Mouse (Mus musculus) hindbrain, embryonic 11.5 days (tissue): ENCODE measurements around the gene Slc39a7. TPM values are rescaled to one million over a fixed set of nuclear protein-coding genes. Genes with fewer than 3 reads are reported as not detected.

Experiments
- ATAC-seq: fragments of 200-750 bp; cut with Nextera tagmentation; 2 replicates; pipeline ENCODE4 v1.8.0; 2017; ENCODE audit warnings: mild to moderate bottlenecking, moderate TSS enrichment, moderate library complexity; ENCODE audit not compliant: low FRiP score
- DNase-seq: peaks from one replicate; pipeline ENCODE4 v3.0.0-alpha.2; 2015; ENCODE audit warnings: low spot score
- H3K27ac ChIP-seq: fragments of 300-500 bp; sonication (generic); 2 replicates; pipeline ENCODE4 v1.5.1; 2014; ENCODE audit warnings: mild to moderate bottlenecking, low read depth, low read length
- H3K27me3 ChIP-seq: fragments of 300-500 bp; sonication (generic); 2 replicates; pipeline ENCODE4 v1.6.1; 2014; ENCODE audit warnings: mild to moderate bottlenecking, low read length, moderate library complexity, mixed read lengths; ENCODE audit not compliant: control insufficient read depth, insufficient read depth
- H3K36me3 ChIP-seq: fragments of 300-500 bp; sonication (generic); 2 replicates; pipeline ENCODE4 v1.6.1; 2014; ENCODE audit warnings: mild to moderate bottlenecking, low read length, moderate library complexity, mixed read lengths; ENCODE audit not compliant: control insufficient read depth, insufficient read depth
- H3K4me1 ChIP-seq: fragments of 300-500 bp; sonication (generic); replicated peaks from 2 replicates; pipeline ENCODE4 v1.6.1; 2014; ENCODE audit warnings: low read length, mixed read lengths; ENCODE audit not compliant: control insufficient read depth, insufficient read depth
- H3K4me2 ChIP-seq: fragments of 300-500 bp; sonication (generic); replicated peaks from 2 replicates; pipeline ENCODE4 v1.6.1; 2014; ENCODE audit warnings: mild to moderate bottlenecking, low read depth, low read length
- H3K4me3 ChIP-seq: fragments of 300-500 bp; sonication (generic); 2 replicates; pipeline ENCODE4 v1.5.1; 2014; ENCODE audit warnings: low read depth, low read length
- H3K9ac ChIP-seq: fragments of 300-500 bp; sonication (generic); 2 replicates; pipeline ENCODE4 v1.6.1; 2014; ENCODE audit warnings: low read depth, low read length
- H3K9me3 ChIP-seq: fragments of 300-500 bp; sonication (generic); 2 replicates; pipeline ENCODE4 v1.6.1; 2016; ENCODE audit warnings: low read length; ENCODE audit not compliant: control insufficient read depth
- WGBS: fragments of 180-500 bp; shearing (Covaris S2); extraction: QIAGEN DNeasy Blood & Tissue Kit; methylation state at CpG from one replicate; pipeline ENCODE4 v1.1.7; 2014; 5-methylcytosine and 5-hydroxymethylcytosine counted together
- polyA plus RNA-seq: library from polyadenylated mRNA; unstranded; fragments of >200 nt; fragmentation: Nextera tagmentation; extraction: Ambion mirVana; gene quantifications from 2 replicates; pipeline ENCODE4 v1.2.1, GENCODE M21; 2014

Slc39a7 gene
- polyA plus RNA-seq, result 75.9 and 80.3 TPM in 2 replicates

DNA sequence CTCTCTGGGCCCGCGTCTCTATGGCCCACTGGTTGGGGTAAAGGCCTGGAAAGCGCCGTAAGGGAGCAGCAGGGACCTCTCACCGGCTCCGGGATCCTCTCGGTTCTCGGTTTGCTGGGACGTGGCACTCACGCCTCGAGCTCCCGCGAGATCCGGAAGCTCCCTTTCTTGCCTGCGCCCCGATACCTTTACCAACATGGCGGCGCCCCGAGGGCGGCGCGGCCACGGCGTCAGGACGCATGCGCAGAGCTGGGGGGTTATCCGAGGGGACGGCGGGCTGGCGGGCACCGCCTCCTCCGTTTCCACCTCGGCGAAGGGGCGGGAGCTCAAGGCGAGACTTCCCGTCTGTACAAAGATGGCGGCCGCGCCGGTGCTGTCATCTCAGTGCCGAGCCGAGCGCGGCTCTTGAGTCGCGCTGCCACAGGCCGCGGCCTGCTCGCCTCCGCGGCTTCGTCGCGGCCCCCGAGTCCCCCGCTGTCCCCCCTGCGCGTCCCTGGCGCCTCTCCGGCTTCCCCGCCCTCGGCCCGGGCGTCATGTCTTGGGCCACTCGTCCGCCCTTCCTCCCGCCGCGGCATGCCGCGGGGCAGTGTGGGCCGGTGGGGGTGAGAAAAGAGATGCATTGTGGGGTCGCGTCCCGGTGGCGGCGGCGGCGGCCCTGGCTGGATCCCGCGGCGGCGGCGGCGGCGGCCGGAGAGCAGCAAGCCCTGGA, at the start of gene Slc39a7, which contains the start of gene Rxrb:
Gene Slc39a7, minus strand, starts transcription at position 218 of the 709 bp plus-strand sequence.
Gene Rxrb, plus strand, starts transcription at position 348 of the 709 bp plus-strand sequence.
- no peaks in the 10 kb centered on the region for H3K9me3 ChIP-seq
- peak; percentile 74 for ATAC-seq
- peak within 1 kb of the TSS; percentile 92 for H3K4me3 ChIP-seq
- H3K27me3 ChIP-seq, result no peaks in the 10 kb centered on the region
- H3K4me1 ChIP-seq, result peaks cover 22% of the 10 kb centered on the region
- peak within 1 kb of the TSS; percentile 97 for H3K27ac ChIP-seq
- H3K36me3 ChIP-seq, result peaks cover 5% of the 10 kb centered on the region; the same call in 1 of the 2 replicates
- peak within 1 kb of the TSS; percentile 98 for H3K4me2 ChIP-seq
- DNase-seq, result peak; percentile 99
- under 1% methylated on average over 63 of the region's 88 CpGs for WGBS
- H3K9ac ChIP-seq, result peak within 1 kb of the TSS; percentile 96

DNA sequence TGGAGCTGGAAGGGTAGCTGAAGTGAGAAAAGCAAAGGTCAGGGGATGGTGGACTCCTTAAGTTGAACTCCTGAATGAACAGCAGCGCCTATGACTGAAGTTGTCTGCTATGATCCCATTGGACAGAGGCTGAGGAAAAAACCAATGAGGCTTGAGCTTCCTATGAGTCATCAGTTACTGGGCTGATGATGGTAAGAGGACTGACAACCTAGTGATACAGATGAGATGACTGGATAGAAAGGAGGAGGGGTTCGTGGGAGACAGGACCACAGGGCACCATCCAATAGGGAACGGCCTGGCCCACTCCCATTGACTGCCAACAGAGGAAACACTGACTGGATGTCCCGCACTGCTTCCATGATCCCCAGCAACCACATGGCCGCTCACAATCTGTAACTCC, 48.1 kb upstream of the Slc39a7 start:
- Histone ChIP-seq H3K9ac (no peak overlapping the region), H3K9me3 (no peaks in the 10 kb centered on the region), H3K36me3 (no peaks in the 10 kb centered on the region), H3K27ac (no peak overlapping the region), H3K4me1 (no peaks in the 10 kb centered on the region), H3K27me3 (peaks cover 7% of the 10 kb centered on the region; the same call in 1 of the 2 replicates), H3K4me3 (no peak overlapping the region), H3K4me2 (no peak overlapping the region)
- peak; percentile 71 for ATAC-seq
- peak; percentile 46 for DNase-seq
- 14% methylated on average over 5 of the region's 5 CpGs for WGBS

DNA sequence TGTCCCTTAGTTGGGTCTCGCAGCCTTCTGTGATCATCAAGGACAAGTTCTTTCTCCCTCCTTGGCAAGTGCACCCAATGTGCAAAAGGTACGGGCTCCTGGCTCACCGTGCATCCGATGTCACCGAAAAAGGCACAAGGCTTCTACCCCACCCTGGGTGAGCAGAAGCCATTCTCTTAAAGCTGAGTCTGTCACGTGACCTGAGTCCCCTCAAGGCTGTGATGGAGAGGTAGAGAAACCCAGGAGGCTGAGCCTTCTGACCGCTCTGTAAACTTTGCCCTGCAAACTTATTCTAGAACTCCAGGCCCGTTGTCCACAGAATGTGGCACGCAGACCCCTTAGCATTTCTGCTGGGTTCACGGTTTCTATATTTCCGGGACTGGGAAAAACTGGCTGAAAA, 47.5 kb upstream of the Slc39a7 start:
- ATAC-seq, result no peak
- no peaks in the 10 kb centered on the region for H3K9me3 ChIP-seq
- no peaks in the 10 kb centered on the region for H3K36me3 ChIP-seq
- H3K4me2 ChIP-seq, result no peak overlapping the region
- no peak overlapping the region for H3K4me3 ChIP-seq
- peaks cover 7% of the 10 kb centered on the region; the same call in 1 of the 2 replicates for H3K27me3 ChIP-seq
- no peak overlapping the region for H3K27ac ChIP-seq
- H3K9ac ChIP-seq, result no peak overlapping the region
- WGBS, result 90% methylated on average over 11 of the region's 11 CpGs
- H3K4me1 ChIP-seq, result no peaks in the 10 kb centered on the region
- no peak for DNase-seq

DNA sequence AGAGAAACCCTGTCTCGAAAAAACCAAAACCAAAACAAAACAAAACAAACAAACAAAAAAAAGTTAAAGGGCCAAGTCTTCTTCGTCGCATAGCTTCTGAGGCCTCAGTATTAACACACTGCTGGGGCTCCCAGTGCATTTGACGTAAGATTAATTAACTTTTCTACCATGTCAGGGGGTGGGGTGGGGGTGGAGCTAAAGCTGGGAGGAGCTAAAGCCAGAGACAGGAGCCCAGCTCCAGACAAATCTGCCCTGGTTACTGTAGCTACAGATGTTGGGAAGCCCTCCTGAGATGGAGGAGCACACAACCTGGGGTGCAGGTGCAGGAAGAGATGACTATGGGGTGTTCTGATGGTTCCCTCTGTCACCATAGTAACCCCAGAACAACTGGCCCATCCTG, 46.7 kb upstream of the Slc39a7 start:
- H3K27ac ChIP-seq, result no peak overlapping the region
- WGBS, result 61% methylated on average over 4 of the region's 4 CpGs
- no peaks in the 10 kb centered on the region for H3K4me1 ChIP-seq
- DNase-seq (no peak), ATAC-seq (no peak)
- no peak overlapping the region for H3K4me3 ChIP-seq
- no peaks in the 10 kb centered on the region for H3K36me3 ChIP-seq
- H3K9ac ChIP-seq, result no peak overlapping the region
- no peak overlapping the region for H3K4me2 ChIP-seq
- H3K27me3 ChIP-seq, result peaks cover 7% of the 10 kb centered on the region; the same call in 1 of the 2 replicates
- H3K9me3 ChIP-seq, result no peaks in the 10 kb centered on the region

DNA sequence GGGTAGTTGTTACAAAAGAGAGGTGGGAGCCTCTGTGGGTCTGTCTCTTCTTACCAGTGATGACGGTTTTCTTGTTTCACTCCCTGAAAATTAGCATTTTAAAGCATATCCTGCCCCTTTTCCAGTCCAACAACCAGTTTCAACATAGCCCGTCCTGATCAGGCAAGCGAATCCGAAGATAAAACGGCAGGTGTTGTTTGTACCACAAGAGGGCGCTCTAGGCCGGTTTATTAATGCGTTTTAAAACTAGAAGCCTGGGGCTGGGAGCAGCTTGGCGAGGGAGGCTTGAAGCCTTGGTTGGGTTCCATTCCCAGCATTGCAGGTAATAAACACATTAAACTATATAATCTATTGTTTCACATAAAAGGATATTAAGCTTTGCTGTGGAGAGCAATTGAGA, 46.1 kb upstream of the Slc39a7 start:
- Histone ChIP-seq H3K27me3 (peaks cover 7% of the 10 kb centered on the region; the same call in 1 of the 2 replicates), H3K9me3 (no peaks in the 10 kb centered on the region), H3K4me3 (no peak overlapping the region), H3K27ac (no peak overlapping the region), H3K4me1 (no peaks in the 10 kb centered on the region), H3K9ac (no peak overlapping the region), H3K4me2 (no peak overlapping the region), H3K36me3 (no peaks in the 10 kb centered on the region)
- no peak for ATAC-seq
- 2% methylated on average over 9 of the region's 9 CpGs for WGBS
- peak; percentile 91 for DNase-seq

DNA sequence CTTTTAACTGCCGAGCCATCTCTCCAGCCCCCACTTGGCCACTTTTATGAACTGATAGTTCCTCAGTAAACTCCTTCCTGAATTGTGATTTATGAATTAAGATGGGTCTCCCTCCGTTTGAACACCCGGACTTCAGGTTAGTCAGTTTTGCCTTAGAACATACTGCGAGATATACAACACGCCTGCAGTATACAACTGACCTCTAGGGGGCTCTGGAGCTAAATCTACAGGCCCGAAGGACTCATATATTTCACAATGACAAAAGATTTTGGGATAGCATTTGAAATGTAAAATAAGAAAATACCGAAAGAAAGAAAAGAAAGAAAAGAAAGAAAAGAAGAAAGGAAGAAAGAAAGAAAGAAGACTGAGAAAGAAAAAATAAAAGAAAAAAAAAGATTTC, 43.8 kb upstream of the Slc39a7 start:
- Histone ChIP-seq H3K9me3 (no peaks in the 10 kb centered on the region), H3K9ac (no peak overlapping the region), H3K4me1 (no peaks in the 10 kb centered on the region), H3K4me3 (no peak overlapping the region), H3K27ac (no peak overlapping the region), H3K4me2 (no peak overlapping the region), H3K36me3 (no peaks in the 10 kb centered on the region), H3K27me3 (peaks cover 7% of the 10 kb centered on the region; the same call in 1 of the 2 replicates)
- DNase-seq (peak; percentile 83), ATAC-seq (no peak)
- WGBS, result 44% methylated on average over 7 of the region's 7 CpGs

DNA sequence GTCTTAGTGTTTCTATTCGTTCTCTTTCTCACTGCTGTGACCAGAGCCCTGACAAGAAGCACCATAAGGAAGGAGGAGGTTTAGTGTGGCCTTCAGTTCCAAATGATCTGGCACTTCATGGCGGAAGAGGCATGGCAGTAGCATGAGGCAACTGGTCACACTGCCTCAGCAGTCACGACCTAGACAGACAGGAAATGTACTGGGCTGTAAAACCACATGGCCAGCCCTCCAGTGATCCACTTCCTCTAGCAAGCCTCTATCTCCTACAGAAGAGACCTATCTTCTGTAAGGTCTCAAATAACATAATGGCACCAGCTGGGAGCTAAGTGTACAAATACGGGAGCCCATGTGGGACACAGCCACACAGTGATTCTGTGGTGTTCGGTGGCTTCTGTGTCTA, 40.6 kb upstream of the Slc39a7 start:
- no peaks in the 10 kb centered on the region for H3K4me1 ChIP-seq
- 82% methylated on average over 5 of the region's 5 CpGs for WGBS
- no peak overlapping the region for H3K4me2 ChIP-seq
- no peaks in the 10 kb centered on the region for H3K9me3 ChIP-seq
- DNase-seq (no peak), ATAC-seq (no peak)
- no peak overlapping the region for H3K4me3 ChIP-seq
- H3K9ac ChIP-seq, result no peak overlapping the region
- no peak overlapping the region for H3K27ac ChIP-seq
- H3K27me3 ChIP-seq, result peaks cover 6% of the 10 kb centered on the region; the same call in 1 of the 2 replicates
- H3K36me3 ChIP-seq, result no peaks in the 10 kb centered on the region

DNA sequence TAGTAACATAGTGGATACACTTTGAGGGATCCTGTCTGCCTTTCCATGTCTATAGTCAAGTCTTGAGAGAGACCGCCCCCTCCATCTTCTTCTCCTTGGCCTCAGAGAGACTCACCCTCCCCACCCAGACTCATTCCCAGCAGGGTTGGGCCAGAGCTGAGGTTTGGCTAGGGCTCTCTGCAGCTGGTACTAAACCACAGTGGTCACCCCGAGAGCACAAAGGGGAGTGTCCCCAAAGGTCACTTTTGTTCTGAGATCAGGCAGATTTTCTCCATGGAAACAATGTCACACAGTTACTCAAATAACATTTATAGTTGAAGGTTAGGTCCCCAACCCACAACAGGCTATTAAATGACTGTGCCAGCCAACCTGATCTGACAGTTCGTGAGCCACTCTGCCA, 37.4 kb upstream of the Slc39a7 start:
- H3K4me3 ChIP-seq, result no peak overlapping the region
- no peak overlapping the region for H3K4me2 ChIP-seq
- H3K36me3 ChIP-seq, result no peaks in the 10 kb centered on the region
- no peak overlapping the region for H3K9ac ChIP-seq
- H3K27me3 ChIP-seq, result no peaks in the 10 kb centered on the region
- no peak for ATAC-seq
- no peaks in the 10 kb centered on the region for H3K4me1 ChIP-seq
- no peak for DNase-seq
- H3K27ac ChIP-seq, result no peak overlapping the region
- WGBS, result 62% methylated on average over 3 of the region's 3 CpGs
- H3K9me3 ChIP-seq, result no peaks in the 10 kb centered on the region

DNA sequence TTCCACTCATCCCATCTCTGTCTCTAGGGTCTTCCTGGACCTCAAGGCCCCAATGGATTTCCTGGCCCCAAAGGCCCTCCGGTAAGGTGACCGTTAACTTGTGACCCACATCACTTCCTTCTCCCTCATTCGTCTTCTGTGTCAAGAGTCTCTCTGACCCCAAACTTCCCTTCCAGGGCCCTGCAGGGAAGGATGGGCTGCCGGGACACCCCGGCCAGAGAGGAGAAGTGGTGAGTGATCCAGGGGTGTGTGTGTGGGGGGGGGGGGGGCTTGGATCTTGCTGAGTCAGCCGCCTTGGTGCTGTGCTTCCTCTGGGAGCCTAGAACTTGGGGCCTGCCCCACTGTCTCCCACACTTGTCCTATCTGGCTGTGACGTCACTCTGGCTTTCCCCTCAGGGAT, 25.7 kb upstream of the Slc39a7 start:
- H3K9me3 ChIP-seq, result no peaks in the 10 kb centered on the region
- ATAC-seq, result no peak
- H3K27me3 ChIP-seq, result no peaks in the 10 kb centered on the region
- H3K4me1 ChIP-seq, result no peaks in the 10 kb centered on the region
- H3K4me2 ChIP-seq, result no peak overlapping the region
- no peak overlapping the region for H3K9ac ChIP-seq
- 77% methylated on average over 7 of the region's 7 CpGs for WGBS
- no peak for DNase-seq
- no peaks in the 10 kb centered on the region for H3K36me3 ChIP-seq
- no peak overlapping the region for H3K4me3 ChIP-seq
- no peak overlapping the region for H3K27ac ChIP-seq
